Mouse (Mus musculus) layer of hippocampus, adult 9-11 months (tissue): ENCODE results near the gene Rpl4.
"Not testable (repeated sequence)": the region's sequence is repeated elsewhere in the genome, so short reads cannot be mapped to it uniquely, and the experiment has no call there.

Experiments
- DNase-seq: peaks from one replicate; pipeline ENCODE4 v3.0.0; 2022

Rpl4 gene

GRCm38 (mm10) chr9:64172816-64173665 lies at the start of gene Rpl4, which contains the start of gene Zwilch:
Gene Rpl4, plus strand, starts transcription at chr9:64173375.
Gene Zwilch, minus strand, starts transcription at chr9:64173104.
- DNase-seq, result peak; percentile 80

GRCm38 (mm10) chr9:64124846-64125245 lies 48.3 kb upstream of the Rpl4 start:
- DNase-seq, result not testable (repeated sequence)

DNA sequence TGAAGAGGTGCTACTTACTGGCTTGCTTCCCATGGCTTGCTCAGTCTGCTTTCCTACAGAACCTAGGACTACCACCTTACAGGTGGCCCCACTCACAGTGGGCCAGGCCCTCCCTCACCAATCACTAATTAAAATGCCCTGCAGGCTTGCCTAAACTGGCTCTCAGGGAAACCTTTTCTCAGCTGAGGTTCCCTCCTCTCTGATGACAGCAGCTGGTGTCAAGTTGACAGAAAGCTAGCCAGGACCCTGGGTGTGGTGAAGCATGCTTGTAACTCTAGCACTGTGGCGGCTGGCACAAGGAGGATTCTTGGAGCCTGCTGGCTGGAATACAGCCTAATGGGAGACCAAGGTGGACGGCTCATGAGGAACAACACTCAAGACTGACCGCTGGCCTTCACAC lies 47.9 kb upstream of the Rpl4 start:
- DNase-seq, result no peak

- DNase-seq, result no peak
Observed at GRCm38 (mm10) chr9:64126121-64126520, 47.1 kb upstream of the Rpl4 start.

DNA sequence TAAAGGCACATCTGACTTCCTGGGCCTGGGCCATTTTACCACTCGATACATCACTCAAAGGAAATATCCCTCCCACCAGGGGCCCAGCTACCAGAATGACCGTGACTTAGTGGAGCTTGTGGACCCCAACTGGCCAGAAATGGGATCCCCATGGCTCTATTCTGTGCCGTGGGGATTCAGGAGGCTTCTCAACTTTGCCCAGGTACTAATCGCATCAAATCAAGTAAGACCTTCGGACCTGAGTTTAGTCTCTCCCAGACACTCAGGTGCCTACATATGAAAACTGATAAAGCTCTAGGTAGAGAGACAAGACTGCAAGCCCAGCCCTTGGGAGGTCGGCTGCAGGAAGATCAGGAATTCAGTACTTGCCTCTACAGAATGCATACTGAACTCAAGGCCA lies 41.6 kb upstream of the Rpl4 start:
- DNase-seq, result no peak

DNA sequence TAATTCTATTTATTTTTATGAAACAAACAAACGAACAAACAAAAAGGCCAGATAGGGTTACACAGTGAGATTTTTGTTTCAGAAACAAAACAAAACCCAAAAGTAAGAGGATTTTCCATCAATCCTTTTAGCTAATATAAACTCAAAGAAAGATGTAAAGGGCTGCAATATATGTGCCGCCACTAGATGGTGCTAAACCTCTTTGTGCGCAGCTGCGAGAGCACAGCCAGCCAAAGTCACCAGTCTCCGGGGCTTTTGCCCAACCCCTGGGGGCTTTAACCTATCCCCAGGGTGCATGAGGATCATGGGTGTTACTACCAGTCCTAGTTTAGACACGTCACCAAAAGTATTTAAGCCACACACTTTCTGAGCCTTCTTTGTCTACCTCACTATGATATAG lies 34.3 kb upstream of the Rpl4 start:
- peak; percentile 30 for DNase-seq

GRCm38 (mm10) chr9:64139879-64140278 lies 33.3 kb upstream of the Rpl4 start:
- no peak for DNase-seq

- DNase-seq, result no peak
Observed at GRCm38 (mm10) chr9:64156641-64157040, 16.5 kb upstream of the Rpl4 start.

GRCm38 (mm10) chr9:64160471-64160870 lies 12.7 kb upstream of the Rpl4 start:
- DNase-seq, result no peak

DNA sequence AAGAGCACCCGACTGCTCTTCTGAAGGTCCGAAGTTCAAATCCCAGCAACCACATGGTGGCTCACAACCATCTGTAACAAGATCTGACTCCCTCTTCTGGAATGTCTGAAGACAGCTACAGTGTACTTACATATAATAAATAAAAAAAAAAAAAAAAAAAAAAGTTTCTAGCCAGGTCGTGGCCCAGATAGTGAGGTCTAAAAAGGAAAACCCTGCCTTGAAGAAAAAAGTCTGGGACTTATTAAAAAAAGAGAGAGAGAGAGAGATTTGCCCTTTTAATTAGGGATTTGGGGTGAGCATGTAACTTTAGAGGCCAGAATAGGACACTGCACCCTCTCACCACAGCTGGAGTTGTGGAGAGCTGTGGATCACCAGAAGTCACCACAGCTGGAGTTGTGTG lies 3.2 kb upstream of the Rpl4 start:
- DNase-seq, result not testable (repeated sequence)

DNA sequence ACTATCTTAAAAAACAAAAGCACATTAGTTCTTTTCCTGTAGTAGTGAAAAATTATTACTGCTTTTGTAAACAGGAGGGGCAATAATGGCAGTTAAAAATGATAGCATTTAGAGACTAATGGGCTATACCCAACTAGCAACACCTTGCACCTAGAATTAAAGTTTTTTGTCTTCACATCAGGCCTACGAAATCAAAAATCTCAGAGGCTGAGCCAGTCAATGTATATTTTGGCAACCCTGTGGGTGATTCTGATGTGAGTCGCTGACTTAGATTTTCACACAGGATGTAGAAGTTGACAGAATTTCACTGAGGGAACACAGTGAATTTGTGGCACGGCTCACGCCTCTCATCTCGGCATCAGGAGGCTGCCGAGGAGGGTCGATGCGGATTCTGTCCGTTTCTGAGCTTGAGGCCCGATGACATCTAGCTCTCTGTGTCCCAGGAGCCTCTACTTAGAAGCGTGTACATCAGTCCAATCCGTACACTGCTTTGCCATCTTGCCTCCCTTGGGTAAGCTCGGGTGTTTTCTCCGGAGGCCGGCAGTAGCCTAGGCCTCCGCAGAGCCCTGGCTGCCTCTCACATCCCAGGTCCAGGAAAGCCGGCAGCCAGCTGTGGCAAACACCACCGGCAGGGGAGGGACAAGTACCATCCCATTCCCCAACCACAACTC lies 895 bp upstream of the Rpl4 start:
- DNase-seq, result no peak

DNA sequence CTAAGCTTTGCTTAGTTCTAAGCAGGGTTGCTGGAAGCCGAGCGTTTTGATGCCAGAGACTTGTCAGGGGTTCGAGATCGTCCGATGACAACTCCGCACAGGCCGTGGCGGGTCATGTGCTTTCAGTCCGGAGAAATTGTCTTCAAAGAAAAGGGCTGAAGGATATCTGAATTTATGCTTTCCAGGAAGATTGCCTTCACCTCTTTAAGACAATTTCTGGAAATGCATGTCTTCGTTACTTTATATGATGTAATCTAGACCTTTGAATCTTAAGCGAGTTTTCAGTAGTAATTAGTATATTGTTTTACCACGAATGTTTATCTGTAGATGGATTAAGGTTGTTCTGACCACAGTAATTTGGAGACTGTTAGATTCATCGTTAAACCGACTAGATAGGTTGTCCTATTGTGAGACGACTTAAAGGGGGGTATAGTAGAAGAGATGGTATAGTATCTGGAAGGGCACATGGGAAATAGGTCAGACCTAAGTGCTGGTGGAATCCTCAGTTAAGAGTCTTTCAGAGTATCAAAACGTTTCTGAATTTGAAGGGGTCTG lies 568 bp downstream of the Rpl4 start:
- no peak for DNase-seq

DNA sequence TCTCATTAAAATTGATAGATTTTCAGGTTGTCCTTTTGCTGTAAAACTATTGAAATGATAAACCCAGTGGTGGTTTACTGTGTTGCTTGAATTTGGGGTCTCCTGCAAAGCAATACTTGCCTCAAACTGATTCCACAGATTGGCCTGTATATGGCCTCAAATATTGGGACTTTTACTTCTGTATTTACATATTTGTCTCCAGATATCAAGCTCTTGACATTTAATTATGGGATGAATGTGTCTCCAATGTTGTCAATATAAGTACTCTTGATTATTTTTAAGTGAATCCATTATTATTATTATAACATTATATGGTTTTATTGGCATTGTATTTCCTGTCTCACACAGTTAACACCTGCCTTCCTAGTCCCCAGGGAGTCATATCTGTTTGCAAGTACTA lies 1.2 kb downstream of the Rpl4 start:
- no peak for DNase-seq

- no peak for DNase-seq
Observed at GRCm38 (mm10) chr9:64174766-64175165, 1.6 kb downstream of the Rpl4 start.

- DNase-seq, result peak; percentile 73
Observed at GRCm38 (mm10) chr9:64175378-64175777, 2.2 kb downstream of the Rpl4 start.

- DNase-seq, result no peak
Observed at GRCm38 (mm10) chr9:64178610-64178973, 5.4 kb downstream of the Rpl4 start.

DNA sequence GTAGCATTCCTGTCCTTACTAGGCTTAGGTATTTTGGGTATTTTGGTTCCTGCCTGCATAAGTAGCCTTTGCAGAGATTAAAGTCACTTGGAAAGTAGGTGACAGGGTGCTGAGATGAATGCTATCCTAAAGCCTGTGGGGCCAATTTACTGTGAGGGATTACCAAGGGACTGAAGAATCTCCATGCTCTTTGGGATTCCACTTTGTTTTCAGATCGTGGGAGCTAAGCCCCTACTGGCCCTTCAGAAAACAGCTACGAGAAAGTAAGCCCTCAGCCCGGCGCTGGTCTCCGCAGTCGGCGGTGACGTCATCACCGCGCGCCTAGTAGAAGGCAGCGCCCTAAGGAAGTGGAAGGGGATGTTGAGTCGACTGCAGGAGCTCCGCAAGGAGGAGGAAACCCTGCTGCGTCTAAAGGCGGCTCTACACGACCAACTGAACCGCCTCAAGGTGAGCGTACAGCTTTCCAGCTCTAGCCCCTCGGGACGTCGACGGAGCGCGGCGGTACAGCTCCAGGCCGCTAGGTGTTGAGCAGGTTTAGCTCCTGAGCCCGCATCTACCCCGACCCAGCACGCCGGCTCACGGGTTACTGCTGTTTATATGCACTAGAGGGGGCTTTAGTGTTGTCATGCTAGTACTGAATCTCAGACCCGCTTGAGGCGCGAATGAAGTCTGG lies 5.9 kb downstream of the Rpl4 start, which contains the start of gene Snapc5:
Snapc5 (plus strand) TSS at position 301 of the 673 bp plus-strand sequence.
- DNase-seq, result peak; percentile 94

DNA sequence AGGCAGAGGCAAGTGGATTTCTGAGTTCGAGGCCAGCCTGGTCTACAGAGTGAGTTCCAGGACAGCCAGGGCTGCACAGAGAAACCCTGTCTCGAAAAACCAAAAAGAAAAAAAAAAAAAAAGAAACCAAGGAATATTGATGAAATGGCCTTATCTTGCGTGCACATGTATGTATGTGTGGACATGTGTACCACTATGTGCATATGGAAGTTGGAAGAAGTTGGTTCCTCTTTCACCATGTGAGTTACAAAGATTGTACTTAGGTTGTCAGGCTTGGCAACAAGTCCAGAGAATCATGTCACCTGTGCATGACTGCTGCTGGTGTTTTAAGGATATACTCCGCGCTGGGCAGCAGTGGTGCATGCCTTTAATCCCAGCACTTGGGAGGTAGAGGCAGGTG lies 10.1 kb downstream of the Rpl4 start:
- not testable (repeated sequence) for DNase-seq

GRCm38 (mm10) chr9:64184166-64184840 lies 11.1 kb downstream of the Rpl4 start:
- no peak for DNase-seq

DNA sequence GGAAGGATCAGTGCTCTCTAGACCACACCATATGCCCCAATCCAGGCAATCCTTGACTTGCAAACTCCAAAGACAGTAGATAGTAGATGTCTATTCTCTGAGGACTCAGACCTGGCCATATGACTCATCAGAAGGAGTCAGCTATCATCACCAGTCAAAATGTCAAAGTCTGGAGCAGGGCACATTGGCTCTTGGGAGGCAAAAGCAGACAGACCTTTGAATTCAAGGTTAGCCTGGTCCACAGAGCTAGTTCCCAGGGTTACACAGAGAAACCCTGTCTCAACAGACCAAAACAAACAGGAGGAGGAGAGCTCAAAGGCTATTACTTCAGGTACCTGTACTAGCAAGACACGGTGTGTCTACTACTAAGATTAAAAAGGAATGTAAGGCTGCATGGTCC lies 20.7 kb downstream of the Rpl4 start:
- DNase-seq, result no peak

DNA sequence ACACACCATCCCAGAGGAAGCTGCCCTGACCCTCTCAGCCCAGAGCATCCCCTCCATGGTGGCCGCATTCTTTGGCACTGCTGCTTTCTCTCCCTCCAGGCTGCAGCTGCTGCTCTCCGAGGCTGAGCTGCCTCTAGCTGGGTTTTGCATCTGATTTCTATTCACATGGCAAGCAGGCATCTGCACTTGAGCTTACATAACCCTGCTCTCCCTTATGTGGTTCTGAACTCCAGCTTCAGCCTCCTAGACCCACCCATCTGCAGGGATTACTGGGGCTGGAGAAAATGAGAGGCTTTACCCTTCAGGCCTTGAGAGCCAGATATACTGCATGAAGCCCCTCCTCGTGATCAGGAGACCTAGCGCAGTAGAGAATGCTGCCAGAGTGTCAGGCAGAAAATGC lies 22.4 kb downstream of the Rpl4 start:
- peak; percentile 83 for DNase-seq

DNA sequence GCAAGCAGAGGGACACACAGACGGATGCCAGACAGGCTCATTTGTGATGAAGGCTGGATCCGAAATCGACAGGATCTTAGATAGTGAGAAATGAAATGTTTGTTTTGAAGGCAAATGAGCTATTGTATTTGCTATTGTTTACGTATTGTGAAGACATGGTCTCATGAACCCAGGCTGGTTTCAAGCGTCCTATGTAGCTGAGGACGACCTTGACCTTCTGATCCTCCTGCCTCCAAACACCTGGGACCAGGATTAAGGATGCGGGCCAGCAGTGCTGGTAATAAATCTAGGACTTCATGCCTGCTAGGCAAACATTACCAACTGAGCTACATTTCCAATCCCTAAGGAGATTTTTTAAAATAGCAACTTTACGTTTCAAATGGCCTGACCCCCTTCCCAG lies 24.3 kb downstream of the Rpl4 start:
- DNase-seq, result no peak
